Mouse (Mus musculus) left cerebral cortex, postnatal 10 days (tissue): ENCODE data around the gene Ywhag. TPM values are rescaled to one million over a fixed set of nuclear protein-coding genes. Genes with fewer than 3 reads are reported as not detected.
A peak's percentile ranks its signal among the peaks of the same experiment; 100 is the strongest.

Experiments used
- DNase-seq, 2 experiments: peaks; one replicate each; pipeline ENCODE4 v3.0.0; 2021 to 2022; ENCODE audit warnings: low spot score in 2 of 2, mixed read lengths in 1 of 2; ENCODE audit errors: extremely low spot score in 1 of 2
- intact Hi-C: fragments of 180-260 bp; cut with DNase I; formaldehyde crosslinking; loops from one replicate; pipeline ENCODE4 v1.15.1; 2025
- total RNA-seq, 2 experiments: library from RNA; stranded (reverse); gene quantifications; 2 replicates each; pipeline ENCODE4 v1.2.3; 2021

Ywhag gene
- total RNA-seq, 2 experiments from 2014 or later = 1,621 to 1,667 TPM

DNA sequence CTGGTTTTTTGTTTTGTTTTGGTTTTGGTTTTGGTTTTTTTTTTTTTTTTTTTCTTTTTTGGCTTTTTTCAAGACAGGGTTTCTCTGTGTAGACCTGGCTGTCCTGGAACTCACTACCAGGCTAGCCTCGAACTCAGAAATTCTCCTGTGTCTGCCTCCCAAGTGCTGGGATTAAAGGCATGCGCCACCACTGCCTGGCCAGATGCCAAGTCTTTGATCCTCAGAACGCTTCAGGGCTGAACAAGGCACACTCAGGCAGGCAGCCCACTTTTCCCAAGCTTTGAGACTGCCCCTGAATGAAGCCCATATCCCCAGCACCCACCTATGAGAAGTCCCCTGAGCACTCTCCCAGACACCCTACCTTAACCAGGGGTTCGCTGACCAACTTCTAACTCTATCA is 34.6 kb downstream of the Ywhag start:
- no peak for DNase-seq
- intact Hi-C loops = loop anchor here (10.0 kb wide), 1 partner anchor 155 kb away; the partner anchor contains the start of gene Upk3bl

- no peak for DNase-seq
- intact Hi-C loops = loop anchor here (10.0 kb wide), 1 partner anchor 156 kb away; the partner anchor contains the start of gene Upk3bl
Observed at GRCm38 (mm10) chr5:135898995-135899394, 35.4 kb downstream of the Ywhag start.

- intact Hi-C loops = loop anchor here (10.0 kb wide), 1 partner anchor 157 kb away; the partner anchor contains the start of gene Upk3bl
- DNase-seq = peak in 1 of 2 experiments; percentile 65
Observed at GRCm38 (mm10) chr5:135898028-135898427, 36.4 kb downstream of the Ywhag start.

GRCm38 (mm10) chr5:135894958-135895357 is 39.5 kb downstream of the Ywhag start:
- no peak for DNase-seq
- intact Hi-C loops = loop anchor here (10.0 kb wide), 1 partner anchor 160 kb away; the partner anchor contains the start of gene Upk3bl

GRCm38 (mm10) chr5:135892589-135893351 is 41.6 kb downstream of the Ywhag start:
- intact Hi-C loops = loop anchor here (10.0 kb wide), 1 partner anchor 162 kb away; the partner anchor contains the start of gene Upk3bl
- no peak for DNase-seq

GRCm38 (mm10) chr5:135890920-135891319 is 43.5 kb downstream of the Ywhag start:
- intact Hi-C loops = loop anchor here (10.0 kb wide), 1 partner anchor 164 kb away; the partner anchor contains the start of gene Upk3bl
- no peak for DNase-seq

DNA sequence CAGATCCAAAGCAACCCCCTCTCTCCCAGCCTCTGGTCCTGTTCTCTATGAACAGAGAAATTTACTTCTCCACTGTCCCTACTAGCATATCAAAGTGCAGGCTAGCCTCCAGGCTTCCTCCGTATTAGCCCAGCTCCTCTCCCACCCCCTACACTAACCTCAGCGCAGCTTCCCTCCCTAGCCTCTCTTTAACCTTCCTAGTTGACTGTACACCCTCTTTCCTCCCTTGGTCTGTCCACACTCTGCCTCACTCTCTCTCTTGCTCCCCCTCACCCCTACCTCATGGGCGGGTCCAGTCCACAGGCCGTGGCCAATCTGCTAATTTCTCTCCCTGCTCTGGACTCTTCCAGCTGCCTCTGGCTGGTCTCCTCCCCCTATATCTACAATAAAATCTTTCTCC is 44.1 kb downstream of the Ywhag start:
- intact Hi-C loops = loop anchor here (10.0 kb wide), 1 partner anchor 164 kb away; the partner anchor contains the start of gene Upk3bl

GRCm38 (mm10) chr5:135888405-135889215 is 45.8 kb downstream of the Ywhag start:
- intact Hi-C loops = no loop called here
- DNase-seq = peak in 1 of 2 experiments; percentile 57

More for the DNA sequence above, 44.1 kb downstream of the Ywhag start:
- DNase-seq = no peak

GRCm38 (mm10) chr5:135887675-135888102 is 46.7 kb downstream of the Ywhag start, which contains the start of gene Hspb1:
Gene Hspb1 (plus strand): TSS chr5:135887919.
- DNase-seq = peak in 1 of 2 experiments; percentile 89

DNA sequence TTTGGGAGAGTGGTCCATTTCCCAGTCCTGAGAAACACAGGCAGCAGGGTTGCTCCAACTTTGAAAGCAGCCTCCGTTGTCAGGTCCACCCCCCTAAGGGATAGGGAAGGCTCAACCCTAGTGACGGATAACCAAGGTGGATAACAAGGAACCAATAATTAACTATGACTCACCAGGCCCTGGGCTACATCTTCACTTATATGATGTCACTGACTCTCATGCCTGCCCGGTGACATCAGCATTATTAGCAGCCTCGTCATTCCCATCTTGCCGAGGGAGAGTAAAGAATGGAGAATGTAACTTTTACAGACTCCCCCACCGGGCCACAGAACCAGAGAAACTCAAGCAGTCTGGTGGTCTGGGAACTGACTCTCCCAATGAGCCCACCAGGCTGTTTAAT is 49.8 kb downstream of the Ywhag start:
- DNase-seq = no peak
- intact Hi-C loops = no loop called here

More at GRCm38 (mm10) chr5:135887675-135888102, 46.7 kb downstream of the Ywhag start, which contains the start of gene Hspb1:
- intact Hi-C loops = no loop called here

- peak in 1 of 2 experiments; percentile 58 for DNase-seq
- intact Hi-C loops = no loop called here
Observed at GRCm38 (mm10) chr5:135879449-135880158, 54.8 kb downstream of the Ywhag start.

DNA sequence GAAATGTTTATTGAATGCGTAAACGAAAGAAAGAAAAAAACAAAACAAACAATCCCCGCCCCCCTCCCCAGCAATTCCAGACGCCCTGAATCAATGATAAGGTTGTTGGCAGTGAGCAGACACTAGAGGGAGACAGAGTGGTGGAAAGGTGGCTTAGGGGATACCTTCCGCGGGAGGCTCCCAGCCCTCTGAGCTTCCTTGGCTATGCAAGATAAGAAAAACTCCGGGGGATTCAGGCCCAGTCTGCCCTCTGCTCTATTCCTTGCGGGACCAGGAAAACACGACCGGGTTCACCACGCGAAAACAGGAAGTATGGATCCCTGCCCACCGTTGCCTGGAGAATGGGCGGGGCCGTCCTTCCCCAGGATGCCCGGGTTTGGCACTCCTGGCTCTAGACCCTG is 56.6 kb downstream of the Ywhag start:
- intact Hi-C loops = no loop called here
- DNase-seq = peak in 1 of 2 experiments; percentile 67

DNA sequence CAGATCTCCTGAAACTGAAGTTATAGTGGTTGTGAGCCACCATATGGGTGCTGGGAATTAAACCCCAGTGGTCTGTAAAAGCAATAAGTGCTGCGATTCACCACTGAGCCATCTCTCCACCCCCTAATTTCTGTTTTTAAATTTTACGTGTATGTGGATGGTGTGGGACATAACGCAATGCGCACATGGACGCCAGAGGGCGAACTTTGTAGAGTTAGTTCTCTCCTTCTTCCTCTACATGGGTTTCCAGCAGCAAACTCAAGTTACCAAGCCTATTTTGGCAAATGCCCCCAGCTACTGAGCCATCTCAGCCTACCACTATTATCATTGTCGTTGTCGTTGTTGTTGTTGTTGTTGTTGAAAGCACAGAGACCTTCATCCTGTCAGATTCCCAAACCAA is 57.2 kb downstream of the Ywhag start:
- peak in 1 of 2 experiments; percentile 75 for DNase-seq
- intact Hi-C loops = no loop called here

GRCm38 (mm10) chr5:135873753-135874152 is 60.7 kb downstream of the Ywhag start:
- DNase-seq = no peak
- intact Hi-C loops = no loop called here

DNA sequence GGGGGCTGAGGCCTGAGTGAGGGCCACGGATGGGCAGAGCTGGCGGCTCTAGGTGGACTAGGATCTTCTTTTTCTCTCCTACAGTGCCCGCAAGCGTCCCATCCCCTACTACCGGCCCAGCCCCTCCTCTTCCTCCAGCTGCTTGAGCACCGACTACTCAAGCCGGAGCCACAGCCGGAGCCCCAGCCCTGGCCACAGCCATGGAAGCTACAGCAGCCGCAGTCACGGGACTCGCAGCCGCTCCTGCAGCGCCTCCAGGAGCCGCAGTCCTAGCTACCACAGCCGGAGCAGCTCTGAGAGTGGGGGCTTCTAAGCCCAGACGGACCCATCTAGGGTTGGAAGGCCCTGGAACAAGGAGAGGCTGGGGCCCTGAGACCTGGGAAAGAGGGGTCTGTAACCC is 61.4 kb downstream of the Ywhag start:
- intact Hi-C loops = no loop called here
- no peak for DNase-seq

- no peak for DNase-seq
- intact Hi-C loops = no loop called here
Observed at GRCm38 (mm10) chr5:135870505-135870904, 63.9 kb downstream of the Ywhag start.

DNA sequence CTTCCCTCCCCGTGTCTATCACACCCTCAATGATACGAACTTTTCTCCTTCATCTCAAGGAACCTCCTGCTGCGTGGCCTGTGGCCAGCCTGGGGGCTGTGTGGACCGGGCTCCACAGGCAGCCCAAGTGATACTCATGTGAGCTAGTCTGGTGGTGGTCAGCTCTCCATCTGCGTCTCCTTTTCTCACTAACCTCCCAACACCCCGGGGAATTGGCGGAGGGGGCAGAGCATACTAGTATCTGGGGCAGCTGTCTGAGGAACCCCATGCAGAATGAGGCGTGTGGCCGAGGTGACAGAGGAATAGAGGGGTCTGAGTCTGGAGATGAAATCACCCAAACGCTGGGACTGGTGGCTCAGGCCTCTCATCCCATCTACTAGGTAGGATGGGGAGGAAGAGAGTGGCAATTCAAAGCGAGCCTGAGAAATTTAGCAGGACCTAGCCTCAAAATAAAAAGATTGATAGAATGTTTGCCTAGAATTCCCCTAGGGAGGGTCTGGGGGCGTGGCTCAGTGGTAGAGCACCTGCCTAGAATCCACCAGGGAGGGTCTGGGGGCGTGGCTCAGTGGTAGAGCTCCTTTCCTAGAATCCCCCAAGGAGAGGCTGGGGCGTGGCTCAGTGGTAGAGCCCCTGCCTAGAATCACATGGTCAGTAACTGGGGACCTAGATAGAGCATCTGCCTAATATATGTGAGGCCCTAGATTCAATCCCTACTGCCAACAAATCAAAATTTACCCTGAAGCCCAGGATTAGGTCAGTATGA is 64.6 kb downstream of the Ywhag start:
- DNase-seq = no peak

DNA sequence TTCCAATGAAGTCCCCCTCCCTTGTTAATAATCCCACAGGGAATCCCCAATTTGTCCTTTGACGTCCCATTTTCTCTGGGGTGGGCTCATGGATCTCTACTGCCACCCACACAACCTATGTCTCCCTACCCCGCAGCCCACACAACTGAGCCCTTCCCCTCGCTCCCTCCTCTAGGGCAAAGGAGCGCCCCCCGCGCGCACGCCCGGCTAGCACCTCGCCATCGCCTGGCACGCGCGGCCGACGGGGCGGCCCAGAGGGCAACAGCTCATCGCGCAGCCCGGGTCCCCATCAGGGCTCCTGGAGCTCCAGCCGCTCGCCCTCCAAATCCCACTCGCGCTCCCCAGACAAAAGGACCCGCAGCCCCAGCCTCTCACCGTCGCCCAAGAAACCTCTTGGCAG is 65.8 kb downstream of the Ywhag start:
- intact Hi-C loops = no loop called here
- DNase-seq = no peak

More for the DNA sequence above, 64.6 kb downstream of the Ywhag start:
- intact Hi-C loops = no loop called here
